Mouse (Mus musculus) liver, embryonic 16.5 days (tissue): Measurements from ENCODE around the gene 2210408I21Rik. TPM values are rescaled to one million over a fixed set of nuclear protein-coding genes. Genes with fewer than 3 reads are reported as not detected.
"Not testable (repeated sequence)": the region's sequence is repeated elsewhere in the genome, so short reads cannot be mapped to it uniquely, and the experiment has no call there.

Experiments
- ATAC-seq: fragments of 200-750 bp; cut with Nextera tagmentation; 2 replicates; pipeline ENCODE4 v1.8.0; 2017; ENCODE audit warnings: low read depth, mild to moderate bottlenecking, moderate number of reproducible peaks, moderate library complexity
- H3K27ac ChIP-seq: fragments of 300-500 bp; sonication (generic); 2 replicates; pipeline ENCODE4 v1.5.1; 2014; ENCODE audit warnings: mild to moderate bottlenecking, low read length
- H3K27me3 ChIP-seq: fragments of 300-500 bp; sonication (generic); 2 replicates; pipeline ENCODE4 v1.6.1; 2014; ENCODE audit warnings: low read depth, low read length, mixed read lengths; ENCODE audit not compliant: control insufficient read depth, insufficient read depth
- H3K36me3 ChIP-seq: fragments of 300-500 bp; sonication (generic); 2 replicates; pipeline ENCODE4 v1.6.1; 2014; ENCODE audit warnings: mild to moderate bottlenecking; ENCODE audit not compliant: control insufficient read depth, insufficient read depth
- H3K4me1 ChIP-seq: fragments of 300-500 bp; sonication (generic); 2 replicates; pipeline ENCODE4 v1.6.1; 2014; ENCODE audit warnings: low read depth, low read length, mixed read lengths; ENCODE audit not compliant: control insufficient read depth
- H3K4me2 ChIP-seq: fragments of 300-500 bp; sonication (generic); 2 replicates; pipeline ENCODE4 v1.6.1; 2014; ENCODE audit warnings: low read depth, low read length, mixed read lengths
- H3K4me3 ChIP-seq: fragments of 300-500 bp; sonication (generic); 2 replicates; pipeline ENCODE4 v1.5.1; 2014; ENCODE audit warnings: low read depth, mild to moderate bottlenecking, low read length
- H3K9ac ChIP-seq: fragments of 300-500 bp; sonication (generic); 2 replicates; pipeline ENCODE4 v1.6.1; 2014; ENCODE audit warnings: low read depth, low read length
- H3K9me3 ChIP-seq: fragments of 300-500 bp; sonication (generic); replicated peaks from 2 replicates; pipeline ENCODE4 v1.6.1; 2016; ENCODE audit warnings: low read length; ENCODE audit not compliant: control insufficient read depth
- WGBS: fragments of 180-500 bp; shearing (Covaris S2); extraction: QIAGEN DNeasy Blood & Tissue Kit; methylation state at CpG from one replicate; pipeline ENCODE4 v1.1.7; 2014; ENCODE audit not compliant: insufficient replicate concordance; 5-methylcytosine and 5-hydroxymethylcytosine counted together
- polyA plus RNA-seq: library from polyadenylated mRNA; unstranded; fragments of >200 nt; fragmentation: Nextera tagmentation; extraction: Ambion mirVana; gene quantifications from 2 replicates; pipeline ENCODE4 v1.2.1, GENCODE M21; 2015

The 2210408I21Rik gene
- polyA plus RNA-seq: 1.6 TPM in 2 replicates

DNA sequence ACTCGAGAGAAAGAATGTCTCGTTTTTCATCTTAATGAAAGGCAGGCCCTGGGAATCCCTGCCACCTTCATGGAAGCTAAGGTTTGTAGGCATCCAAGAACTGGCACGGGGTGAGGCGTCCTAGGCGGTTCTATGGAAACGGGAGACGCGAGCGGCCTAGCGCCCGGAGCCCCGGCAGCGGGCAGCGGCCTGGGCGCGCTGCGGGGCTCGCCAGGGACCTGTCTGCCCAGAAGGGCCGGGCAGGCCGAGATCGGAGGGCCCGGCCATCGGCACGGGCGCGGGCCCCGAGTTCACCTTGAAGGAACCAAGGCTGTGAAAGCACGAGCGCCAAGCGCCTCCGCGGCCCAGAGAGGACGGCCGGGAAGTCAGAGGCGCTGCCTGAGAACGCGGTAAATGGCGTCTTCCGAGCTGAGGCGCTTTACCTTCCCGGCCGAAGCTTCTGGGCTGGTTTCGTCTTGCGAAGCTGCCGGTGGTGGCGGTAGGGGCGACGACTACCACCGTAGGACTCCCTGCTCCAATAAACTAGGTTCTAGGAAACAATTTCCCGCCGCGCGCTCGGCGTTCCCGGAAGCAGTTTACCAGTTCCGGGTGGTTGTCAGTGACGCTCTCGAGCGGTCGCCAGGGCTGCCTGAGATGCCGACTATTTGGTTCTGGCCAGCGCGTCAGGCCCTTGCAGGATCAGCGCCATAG is at the start of gene 2210408I21Rik, which contains the start of gene Slf1:
Gene 2210408I21Rik (plus strand): TSS at position 610 of the 690 bp plus-strand sequence.
Gene Slf1 (minus strand): TSS at position 543 of the 690 bp plus-strand sequence.
- H3K9me3 ChIP-seq: no peaks in the 10 kb centered on the region
- H3K9ac ChIP-seq: peak within 1 kb of the TSS; percentile 91
- WGBS: under 1% methylated on average over 65 of the region's 65 CpGs
- ATAC-seq: peak; percentile 94
- H3K27me3 ChIP-seq: no peaks in the 10 kb centered on the region
- H3K4me2 ChIP-seq: peak within 1 kb of the TSS; percentile 71
- H3K4me3 ChIP-seq: peak within 1 kb of the TSS; percentile 95
- no peaks in the 10 kb centered on the region for H3K36me3 ChIP-seq
- H3K27ac ChIP-seq: peak within 1 kb of the TSS; percentile 80
- H3K4me1 ChIP-seq: no peaks in the 10 kb centered on the region; the same call in 1 of the 2 replicates

DNA sequence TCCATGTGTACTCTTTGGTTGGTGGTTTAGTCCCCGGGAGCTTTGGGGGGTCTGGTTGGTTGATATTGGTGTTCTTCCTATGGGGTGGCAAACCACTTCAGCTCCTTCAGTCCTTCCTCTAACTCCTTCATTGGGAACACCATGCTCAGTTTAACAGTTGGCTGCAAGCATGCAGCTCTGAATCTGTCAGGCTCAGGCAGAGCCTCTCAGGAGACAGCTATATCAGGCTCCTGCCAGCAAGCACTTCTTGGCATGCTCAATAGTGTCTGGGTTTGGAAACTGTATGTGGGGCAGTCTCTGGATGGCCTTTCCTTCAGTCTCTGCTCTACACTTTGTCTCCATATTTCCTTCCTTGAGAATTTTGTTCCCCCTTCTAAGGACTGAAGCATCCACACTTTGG is 42.5 kb upstream of the 2210408I21Rik start:
- H3K27ac ChIP-seq, H3K4me1 ChIP-seq, H3K4me3 ChIP-seq, H3K27me3 ChIP-seq, H3K9me3 ChIP-seq, H3K36me3 ChIP-seq, H3K9ac ChIP-seq, ATAC-seq, H3K4me2 ChIP-seq: not testable (repeated sequence)
- WGBS: 83% methylated on average over 1 of the region's 1 CpGs

DNA sequence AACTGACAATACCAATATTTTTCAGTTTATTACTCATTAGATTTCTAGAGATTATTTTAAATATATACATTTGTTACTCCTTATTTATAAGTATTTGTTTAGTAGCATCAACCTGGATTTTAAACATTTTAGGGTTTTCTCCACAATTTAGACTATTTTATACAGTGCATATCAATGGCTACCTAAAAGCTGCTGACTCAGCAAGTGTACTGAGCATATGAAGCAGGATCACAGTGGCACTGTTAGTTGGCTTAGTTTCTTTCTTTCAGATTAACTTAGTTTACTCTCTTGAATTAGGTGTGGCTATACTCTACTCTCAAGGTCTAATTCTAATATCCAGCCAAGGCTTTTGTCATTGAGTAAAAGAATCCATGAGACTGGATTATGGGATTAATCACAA is 27.6 kb upstream of the 2210408I21Rik start:
- Histone ChIP-seq H3K27ac (no peak overlapping the region), H3K4me3 (no peak overlapping the region), H3K9me3 (no peaks in the 10 kb centered on the region), H3K4me2 (no peak overlapping the region), H3K4me1 (no peaks in the 10 kb centered on the region), H3K36me3 (no peaks in the 10 kb centered on the region; the same call in 1 of the 2 replicates), H3K27me3 (no peaks in the 10 kb centered on the region), H3K9ac (no peak overlapping the region)
- no peak for ATAC-seq

GRCm38 (mm10) chr13:77118695-77119094 is 16.6 kb upstream of the 2210408I21Rik start:
- no peaks in the 10 kb centered on the region for H3K9me3 ChIP-seq
- 58% methylated on average over 4 of the region's 4 CpGs for WGBS
- no peaks in the 10 kb centered on the region for H3K4me1 ChIP-seq
- H3K9ac ChIP-seq: no peak overlapping the region
- H3K4me3 ChIP-seq: no peak overlapping the region
- H3K36me3 ChIP-seq: no peaks in the 10 kb centered on the region
- no peak overlapping the region for H3K4me2 ChIP-seq
- no peak overlapping the region for H3K27ac ChIP-seq
- no peaks in the 10 kb centered on the region for H3K27me3 ChIP-seq
- ATAC-seq: peak; percentile 79

GRCm38 (mm10) chr13:77125159-77125558 is 10.2 kb upstream of the 2210408I21Rik start:
- Histone ChIP-seq H3K9ac (no peak overlapping the region), H3K4me1 (no peaks in the 10 kb centered on the region), H3K4me2 (no peak overlapping the region), H3K27me3 (no peaks in the 10 kb centered on the region), H3K9me3 (no peaks in the 10 kb centered on the region), H3K27ac (no peak overlapping the region), H3K36me3 (no peaks in the 10 kb centered on the region), H3K4me3 (no peak overlapping the region)
- 88% methylated on average over 3 of the region's 3 CpGs for WGBS
- no peak for ATAC-seq

DNA sequence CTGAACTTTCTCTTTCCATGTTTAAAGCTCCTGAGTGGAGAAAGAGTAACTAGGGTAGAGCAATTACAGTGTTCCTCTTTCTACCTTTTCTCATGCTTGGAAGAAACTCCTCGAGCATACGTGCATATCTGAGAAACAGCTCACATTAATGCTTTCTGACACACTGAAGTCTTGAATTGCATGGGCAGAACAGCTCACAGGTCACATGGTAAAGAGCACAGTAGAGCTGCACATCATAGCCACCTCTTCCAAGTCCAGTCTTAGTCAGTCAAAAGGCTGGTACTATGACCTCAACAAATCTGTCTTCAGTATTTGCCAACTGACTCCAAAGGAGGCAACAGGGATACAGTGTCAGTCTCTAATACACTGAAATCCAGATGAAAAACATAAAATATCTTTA is 7.1 kb upstream of the 2210408I21Rik start:
- Histone ChIP-seq H3K36me3 (no peaks in the 10 kb centered on the region), H3K27ac (no peak overlapping the region), H3K9ac (no peak overlapping the region), H3K4me1 (no peaks in the 10 kb centered on the region; the same call in 1 of the 2 replicates), H3K27me3 (no peaks in the 10 kb centered on the region), H3K4me2 (no peak overlapping the region), H3K4me3 (no peak overlapping the region), H3K9me3 (no peaks in the 10 kb centered on the region)
- 61% methylated on average over 2 of the region's 2 CpGs for WGBS
- no peak for ATAC-seq

DNA sequence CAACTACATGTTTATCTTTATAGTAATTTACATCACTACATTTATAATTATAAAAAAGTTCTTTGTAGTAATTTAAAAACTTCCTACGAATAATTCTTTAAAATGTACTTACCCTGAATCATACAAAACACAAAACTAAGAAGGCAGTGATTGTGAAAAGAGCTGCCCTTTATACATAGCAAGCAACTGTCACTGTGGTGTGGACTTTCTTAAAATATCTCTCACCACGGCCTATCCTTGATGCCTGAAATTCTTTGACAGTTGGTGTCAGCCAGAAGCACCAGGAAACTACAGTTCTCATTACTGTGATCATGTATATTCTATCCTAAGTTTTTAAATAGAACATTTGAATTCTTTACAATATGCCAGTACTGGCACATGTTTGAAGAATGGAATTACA is 4.2 kb upstream of the 2210408I21Rik start:
- H3K9me3 ChIP-seq: no peaks in the 10 kb centered on the region
- H3K27ac ChIP-seq: no peak overlapping the region
- no peak overlapping the region for H3K9ac ChIP-seq
- no peak for ATAC-seq
- 57% methylated on average over 2 of the region's 2 CpGs for WGBS
- H3K27me3 ChIP-seq: no peaks in the 10 kb centered on the region
- no peak overlapping the region for H3K4me2 ChIP-seq
- H3K4me3 ChIP-seq: no peak overlapping the region
- H3K36me3 ChIP-seq: no peaks in the 10 kb centered on the region
- H3K4me1 ChIP-seq: no peaks in the 10 kb centered on the region; the same call in 1 of the 2 replicates

DNA sequence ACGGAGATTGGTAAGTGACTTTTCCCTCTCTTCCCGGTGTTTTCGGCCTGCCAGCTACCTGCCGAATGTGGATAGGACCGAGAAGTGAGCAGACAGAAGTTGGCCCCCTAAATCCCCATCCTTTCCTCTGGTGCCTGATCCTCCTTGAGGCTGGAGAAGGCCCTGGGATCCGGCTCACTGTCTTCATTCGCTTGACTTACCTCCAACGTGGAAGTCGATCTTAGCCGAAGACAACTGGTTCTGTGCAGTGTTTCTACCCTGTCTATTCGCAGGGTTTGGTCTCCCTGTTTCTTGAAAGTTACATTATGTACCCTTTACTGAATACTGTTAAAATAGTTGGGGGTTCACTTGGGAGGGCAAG is 261 bp downstream of the 2210408I21Rik start:
- no peaks in the 10 kb centered on the region for H3K9me3 ChIP-seq
- H3K36me3 ChIP-seq: no peaks in the 10 kb centered on the region
- no peaks in the 10 kb centered on the region; the same call in 1 of the 2 replicates for H3K4me1 ChIP-seq
- no peaks in the 10 kb centered on the region for H3K27me3 ChIP-seq
- under 1% methylated on average over 11 of the region's 11 CpGs for WGBS
- H3K9ac ChIP-seq: peak overlapping the region; percentile 91
- peak overlapping the region; percentile 71 for H3K4me2 ChIP-seq
- ATAC-seq: peak; percentile 25
- H3K4me3 ChIP-seq: peak overlapping the region; percentile 95
- H3K27ac ChIP-seq: 0 out of 2 replicates have a peak overlapping the region, but pooled peaks have one; percentile 19

- H3K36me3 ChIP-seq: no peaks in the 10 kb centered on the region
- H3K4me2 ChIP-seq: no peak overlapping the region
- 62% methylated on average over 2 of the region's 2 CpGs for WGBS
- H3K9me3 ChIP-seq: no peaks in the 10 kb centered on the region
- H3K27me3 ChIP-seq: no peaks in the 10 kb centered on the region
- H3K4me3 ChIP-seq: no peak overlapping the region
- no peaks in the 10 kb centered on the region for H3K4me1 ChIP-seq
- H3K27ac ChIP-seq: no peak overlapping the region
- H3K9ac ChIP-seq: no peak overlapping the region
- ATAC-seq: no peak
Measured at GRCm38 (mm10) chr13:77140890-77141289, 5.5 kb downstream of the 2210408I21Rik start.
